Mouse (Mus musculus) ovary, postnatal 10 days (tissue): ENCODE results near the gene Ifngr1.

ENCODE experiments used
- DNase-seq: peaks from one replicate; pipeline ENCODE4 v3.0.0; 2022; ENCODE audit warnings: low spot score

The Ifngr1 gene

DNA sequence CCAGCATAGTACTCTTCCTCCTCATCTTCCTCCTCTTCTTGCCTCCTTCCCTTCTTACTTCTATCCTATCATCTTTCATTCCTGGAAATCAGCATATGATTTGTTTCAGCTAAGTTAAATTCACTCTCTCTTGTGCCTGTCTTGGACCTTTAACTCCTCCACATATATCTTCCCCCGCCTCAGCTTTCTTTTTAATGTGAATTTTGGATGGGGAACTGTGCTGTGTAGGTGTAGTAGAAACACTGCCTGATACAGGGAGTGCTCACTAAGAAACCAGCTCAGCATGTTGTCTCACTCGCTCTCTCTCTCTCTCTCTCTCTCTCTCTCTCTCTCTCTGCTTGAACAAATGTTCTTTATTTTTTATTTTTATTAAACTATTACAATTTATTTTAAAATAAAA, 53.4 kb downstream of the Ifngr1 start:
- DNase-seq = no peak

DNA sequence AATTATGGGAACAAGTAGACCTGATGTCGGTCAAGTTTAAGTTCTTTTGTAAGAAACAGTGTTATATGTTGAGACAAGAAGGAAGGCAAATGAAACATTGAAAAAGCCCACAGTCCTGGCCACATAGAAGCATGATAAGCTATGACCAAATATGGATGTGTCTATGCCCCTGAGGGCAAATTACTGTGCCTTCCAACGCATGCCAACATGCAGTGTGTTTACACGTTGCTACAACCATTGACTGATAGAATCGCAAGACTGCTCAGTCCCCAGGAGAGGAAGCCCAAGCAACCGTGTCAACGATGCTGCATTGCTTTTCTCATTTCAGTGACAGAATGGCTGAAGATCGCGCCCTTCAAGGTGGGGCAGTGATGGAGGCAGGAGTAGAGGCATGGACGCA, 65.7 kb downstream of the Ifngr1 start:
- no peak for DNase-seq
